Mouse (Mus musculus): ENCODE data around the gene Gm49345. TPM values are rescaled to one million over a fixed set of nuclear protein-coding genes. Genes with fewer than 3 reads are reported as not detected.

Gm49345 gene
- polyA plus RNA-seq, 1 experiment from 2014 or later, result not detected

DNA sequence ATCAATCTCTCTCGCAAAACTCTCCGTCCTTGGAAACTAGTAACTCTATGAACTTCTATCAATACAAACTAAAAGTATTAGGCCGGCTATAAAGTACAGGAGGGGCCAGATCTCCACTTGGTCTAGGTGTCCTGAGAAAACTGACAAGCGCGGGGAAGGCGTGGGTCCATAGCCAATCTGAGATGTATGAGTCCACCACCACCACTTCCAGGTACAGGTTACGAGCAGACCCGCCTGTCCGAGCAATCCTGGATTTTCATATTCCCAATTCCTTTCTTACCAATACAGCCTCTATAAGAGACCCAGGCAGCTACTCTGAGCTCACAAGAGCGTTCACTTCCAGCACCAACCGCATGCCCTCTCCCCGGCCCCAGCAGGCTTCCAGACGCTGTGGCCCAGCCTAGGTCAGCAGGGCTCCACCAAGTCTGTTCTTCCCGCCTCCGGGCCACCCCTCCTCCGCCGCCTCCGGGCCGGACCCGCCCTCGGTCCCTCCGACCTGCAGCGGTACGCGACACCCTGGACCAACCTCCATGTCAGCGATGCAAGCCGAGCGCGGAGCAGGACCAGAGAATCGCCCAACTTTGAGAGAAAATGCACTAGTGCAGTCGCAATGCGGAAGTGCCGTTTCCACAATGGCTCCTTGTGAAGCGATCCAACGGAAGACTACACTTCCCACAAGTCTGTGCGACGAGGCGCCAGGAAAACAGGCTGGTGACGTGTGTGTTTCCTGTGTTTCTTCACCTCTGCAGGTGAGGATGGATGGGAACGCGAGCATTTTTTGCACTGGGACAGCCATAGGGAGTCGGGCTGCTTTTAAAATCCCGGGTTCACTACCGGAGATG is 84.8 kb downstream of the Gm49345 start:
- peak overlapping the region; percentile 90 for H3K27ac ChIP-seq (replicated peaks)
- H3K4me1 ChIP-seq, result peaks cover 11% of the 10 kb centered on the region
- no peaks in the 10 kb centered on the region for H3K36me3 ChIP-seq
- ATAC-seq (ENCODE audit: insufficient number of reproducible peaks, low FRiP score, low TSS enrichment, low read depth), result peak; percentile 93
- peak overlapping the region; percentile 94 for H3K4me3 ChIP-seq (replicated peaks)
- peak overlapping the region; percentile 81 for H3K9ac ChIP-seq
- peak overlapping the region; percentile 59 for H3K4me2 ChIP-seq (replicated peaks)
- no peaks in the 10 kb centered on the region for H3K9me3 ChIP-seq (replicated peaks)
- under 1% methylated on average over 44 of the region's 44 CpGs for WGBS
- no peaks in the 10 kb centered on the region for H3K27me3 ChIP-seq

DNA sequence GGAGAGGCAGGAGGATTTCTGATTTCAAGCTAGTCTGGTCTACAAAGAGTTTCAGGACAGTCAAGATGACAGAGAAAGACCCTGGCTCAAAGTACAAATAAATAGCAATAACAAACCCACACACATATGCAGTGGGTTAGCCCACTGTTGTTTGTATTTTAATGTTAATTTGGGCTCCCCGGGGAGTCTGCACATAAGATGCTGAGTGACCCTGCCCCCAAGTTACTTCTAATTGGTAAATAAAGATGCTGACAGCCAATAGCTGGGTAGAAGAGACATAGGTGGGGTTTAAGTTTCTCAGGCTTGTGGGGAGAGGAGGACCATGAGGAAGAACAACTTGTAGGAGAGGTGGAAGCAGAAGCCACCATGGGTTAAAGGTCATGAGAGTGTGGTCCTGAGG is 91.6 kb downstream of the Gm49345 start:
- H3K36me3 ChIP-seq, result peaks cover 45% of the 10 kb centered on the region
- H3K27ac ChIP-seq (replicated peaks), result no peak overlapping the region
- H3K4me2 ChIP-seq (replicated peaks), result no peak overlapping the region
- no peaks in the 10 kb centered on the region for H3K4me1 ChIP-seq
- 0 out of 2 replicates have a peak, but pooled peaks cover 6% of the 10 kb centered on the region for H3K9me3 ChIP-seq (replicated peaks)
- H3K9ac ChIP-seq, result no peak overlapping the region
- ATAC-seq (ENCODE audit: insufficient number of reproducible peaks, low FRiP score, low TSS enrichment, low read depth), result no peak
- no peaks in the 10 kb centered on the region for H3K27me3 ChIP-seq
- H3K4me3 ChIP-seq (replicated peaks), result no peak overlapping the region
- WGBS, result 79% methylated on average over 1 of the region's 1 CpGs

Other genes starting within 250 kb of the Gm49345 start
- gene Zfp429, start 237.9 kb downstream of the Gm49345 start, polyA plus RNA-seq (2015; fragmentation: Nextera tagmentation; extraction: Ambion mirVana), result 6.1 and 7.2 TPM in 2 replicates
- gene Zfp459, start 216.4 kb downstream of the Gm49345 start, polyA plus RNA-seq (2015; fragmentation: Nextera tagmentation; extraction: Ambion mirVana), result 1.2 and 1.6 TPM in 2 replicates
- gene Zfp874a, start 186.1 kb downstream of the Gm49345 start, polyA plus RNA-seq (2015; fragmentation: Nextera tagmentation; extraction: Ambion mirVana), result 10.1 and 10.7 TPM in 2 replicates
- 2.7 and 3.2 TPM in 2 replicates for gene Zfp874b, start 153.5 kb downstream of the Gm49345 start, polyA plus RNA-seq (2015; fragmentation: Nextera tagmentation; extraction: Ambion mirVana)
- gene Zfp58, start 137.2 kb downstream of the Gm49345 start, polyA plus RNA-seq (2015; fragmentation: Nextera tagmentation; extraction: Ambion mirVana), result 14.4 and 15.6 TPM in 2 replicates
- not detected in 2 replicates for gene Gm26965, start 111.6 kb downstream of the Gm49345 start, polyA plus RNA-seq (2015; fragmentation: Nextera tagmentation; extraction: Ambion mirVana)
- gene Zfp87, start 111.6 kb downstream of the Gm49345 start, polyA plus RNA-seq (2015; fragmentation: Nextera tagmentation; extraction: Ambion mirVana), result 24.6 TPM in 2 replicates
- 10.5 and 11.8 TPM in 2 replicates for gene Zfp748, start 83.9 kb downstream of the Gm49345 start, polyA plus RNA-seq (2015; fragmentation: Nextera tagmentation; extraction: Ambion mirVana)
- 4.0 and 4.1 TPM in 2 replicates for gene Zfp729b, start 28.1 kb downstream of the Gm49345 start, polyA plus RNA-seq (2015; fragmentation: Nextera tagmentation; extraction: Ambion mirVana)
- 2.5 and 2.8 TPM in 2 replicates for gene Zfp729a, start within 50 bp of the Gm49345 start, polyA plus RNA-seq (2015; fragmentation: Nextera tagmentation; extraction: Ambion mirVana)
- gene Zfp738, start 49.3 kb upstream of the Gm49345 start, polyA plus RNA-seq (2015; fragmentation: Nextera tagmentation; extraction: Ambion mirVana), result 12.5 and 12.8 TPM in 2 replicates
- gene Zfp65, start 91.4 kb upstream of the Gm49345 start, polyA plus RNA-seq (2015; fragmentation: Nextera tagmentation; extraction: Ambion mirVana), result 6.1 and 7.0 TPM in 2 replicates
- 4.4 and 4.9 TPM in 2 replicates for gene Zfp85, start 117.5 kb upstream of the Gm49345 start, polyA plus RNA-seq (2015; fragmentation: Nextera tagmentation; extraction: Ambion mirVana)
- gene Zfp493, start 141.9 kb upstream of the Gm49345 start, polyA plus RNA-seq (2015; fragmentation: Nextera tagmentation; extraction: Ambion mirVana), result 1.8 and 3.0 TPM in 2 replicates
- gene Zfp273, start 176.0 kb upstream of the Gm49345 start, polyA plus RNA-seq (2015; fragmentation: Nextera tagmentation; extraction: Ambion mirVana), result 7.2 and 8.3 TPM in 2 replicates
- gene Gm10037, start 193.3 kb upstream of the Gm49345 start, polyA plus RNA-seq (2015; fragmentation: Nextera tagmentation; extraction: Ambion mirVana), result 3.3 and 4.7 TPM in 2 replicates
- gene BC048507, start 225.6 kb upstream of the Gm49345 start, polyA plus RNA-seq (2015; fragmentation: Nextera tagmentation; extraction: Ambion mirVana), result not detected in 2 replicates

Measured in embryonic facial prominence, embryonic 15.5 days (tissue).